ENCODE assay signal across 8 mouse cellular contexts in genomic region chr16:35870581-35871047, GRCm38 (mm10). TPM values are rescaled to one million over a fixed set of nuclear protein-coding genes. Genes with fewer than 3 reads are reported as not detected.
DNase-seq lines count a peak whose midpoint lies in the region; ATAC-seq and TF ChIP-seq lines count a peak whose summit lies in the region.

No protein-coding gene starts in this region.

- H3K4me3 ChIP-seq in kidney, adult 2 months (ENCODE audit: insufficient read depth, low read depth, low read length) = peak overlapping the region; percentile 91
- H3K4me3 ChIP-seq in forebrain, embryonic 13.5 days = peak overlapping the region; percentile 58
- H3K4me3 ChIP-seq in limb, embryonic 10.5 days = peak overlapping the region; percentile 72
- H3K4me3 ChIP-seq in midbrain, embryonic 16.5 days (ENCODE audit: low read depth, low read length) = peak overlapping the region; percentile 42

- no peaks in the 10 kb centered on the region for H3K27me3 ChIP-seq in kidney, adult 2 months (replicated peaks; ENCODE audit: control insufficient read depth, insufficient read depth, low read length)
- peaks cover 33% of the 10 kb centered on the region for H3K27me3 ChIP-seq in forebrain, embryonic 13.5 days
- H3K27me3 ChIP-seq in limb, embryonic 10.5 days (ENCODE audit: low read depth, poor library complexity, severe bottlenecking) = peaks cover 51% of the 10 kb centered on the region
- peaks cover 13% of the 10 kb centered on the region for H3K27me3 ChIP-seq in midbrain, embryonic 16.5 days (ENCODE audit: control insufficient read depth, insufficient read depth, low read depth, low read length)

- 5% methylated on average over 12 of the region's 12 CpGs for WGBS in kidney, adult 2 months
- WGBS in forebrain, embryonic 13.5 days = under 1% methylated on average over 12 of the region's 12 CpGs
- WGBS in limb, embryonic 10.5 days = under 1% methylated on average over 12 of the region's 12 CpGs
- 1% methylated on average over 12 of the region's 12 CpGs for WGBS in midbrain, embryonic 16.5 days

- no peak for ATAC-seq in forebrain, embryonic 13.5 days
- ATAC-seq in midbrain, embryonic 16.5 days = no peak
- ATAC-seq in monocyte, adult 5-6 weeks (replicated peaks; ENCODE audit: insufficient number of reproducible peaks, low FRiP score, low TSS enrichment, poor library complexity, severe bottlenecking) = no peak

- H3K4me2 ChIP-seq in forebrain, embryonic 13.5 days = peak overlapping the region; percentile 96
- peak overlapping the region; percentile 84 for H3K4me2 ChIP-seq in midbrain, embryonic 16.5 days (ENCODE audit: low read length)

- H3K9ac ChIP-seq in forebrain, embryonic 13.5 days = peak overlapping the region; percentile 67
- H3K9ac ChIP-seq in midbrain, embryonic 16.5 days (ENCODE audit: low read depth, low read length) = peak overlapping the region; percentile 57

- no peak for TF ChIP-seq CTCF in kidney, adult 2 months (conservative IDR thresholded peaks at IDR 0.05; ENCODE audit: insufficient read depth, insufficient read length, low read depth, low read length)

- H3K36me3 ChIP-seq in kidney, adult 2 months (ENCODE audit: control insufficient read depth, insufficient read depth, low read length) = no peaks in the 10 kb centered on the region
- H3K36me3 ChIP-seq in forebrain, embryonic 13.5 days (ENCODE audit: poor library complexity, severe bottlenecking) = no peaks in the 10 kb centered on the region
- no peaks in the 10 kb centered on the region for H3K36me3 ChIP-seq in limb, embryonic 10.5 days
- H3K36me3 ChIP-seq in midbrain, embryonic 16.5 days (ENCODE audit: control insufficient read depth, insufficient read depth, low read length) = no peaks in the 10 kb centered on the region

- H3K27ac ChIP-seq in kidney, adult 2 months (ENCODE audit: insufficient read depth, low read depth, low read length) = peak overlapping the region; percentile 71
- no peak overlapping the region for H3K27ac ChIP-seq in forebrain, embryonic 13.5 days
- peak overlapping the region; percentile 76 for H3K27ac ChIP-seq in limb, embryonic 10.5 days
- H3K27ac ChIP-seq in midbrain, embryonic 16.5 days (ENCODE audit: low read length) = no peak overlapping the region

- H3K9me3 ChIP-seq in forebrain, embryonic 13.5 days (replicated peaks) = peaks cover 5% of the 10 kb centered on the region; the same call in 1 of the 2 replicates
- H3K9me3 ChIP-seq in limb, embryonic 10.5 days (replicated peaks) = no peaks in the 10 kb centered on the region
- no peaks in the 10 kb centered on the region for H3K9me3 ChIP-seq in midbrain, embryonic 16.5 days (replicated peaks; ENCODE audit: control insufficient read depth, low read length, poor library complexity, severe bottlenecking)

- no peaks in the 10 kb centered on the region for H3K4me1 ChIP-seq in kidney, adult 2 months (ENCODE audit: control insufficient read depth, insufficient read depth, low read length)
- H3K4me1 ChIP-seq in forebrain, embryonic 13.5 days = peaks cover 16% of the 10 kb centered on the region
- peaks cover 18% of the 10 kb centered on the region for H3K4me1 ChIP-seq in limb, embryonic 10.5 days
- peaks cover 5% of the 10 kb centered on the region for H3K4me1 ChIP-seq in midbrain, embryonic 16.5 days (ENCODE audit: control insufficient read depth, insufficient read depth, low read length)

- TF ChIP-seq POLR2A in kidney, adult 2 months (IDR thresholded peaks at IDR 0.05; ENCODE audit: low read depth, low read length) = no peak

- DNase-seq in kidney, adult 2 months = no peak
- no peak for DNase-seq in kidney, postnatal 4 days
- DNase-seq in Muller cell, postnatal 12 days (ENCODE audit: inconsistent ontology term) = peak; percentile 62
- no peak for DNase-seq in limb, embryonic 10.5 days (ENCODE audit: low spot score)
- no peak for DNase-seq in layer of hippocampus, postnatal 14 days (ENCODE audit: low spot score in 2 of 2)

RNA-seq across cellular contexts. Expression of gene Parp14, which starts 0.7 kb away (rescaled TPM):
- 3.8 and 5.3 TPM in 2 replicates for polyA plus RNA-seq in kidney, adult 2 months (2012; rRNA removed)
- 0.14 and 0.35 TPM in 2 replicates for polyA plus RNA-seq in forebrain, embryonic 13.5 days (2015; fragmentation: Nextera tagmentation; extraction: Ambion mirVana)
- polyA plus RNA-seq in limb, embryonic 10.5 days (2016; fragmentation: Nextera tagmentation; extraction: Ambion mirVana) = 0.19 and 0.24 TPM in 2 replicates
- polyA plus RNA-seq in midbrain, embryonic 16.5 days (2015; fragmentation: Nextera tagmentation; extraction: Ambion mirVana) = 0.15 and 0.27 TPM in 2 replicates
- total RNA-seq in layer of hippocampus, postnatal 14 days (2021) = 1 to 10 TPM; 1.0 to 1.2 TPM
- total RNA-seq in monocyte, adult 5-6 weeks (2017) = 41.3 to 81.6 TPM (median 50.3 TPM) in 3 replicates

Comparison
In these comparisons a context has a peak if more than half of its experiments do, and no peak if none do; other contexts are left out.
1. H3K27ac ChIP-seq: peak in kidney, adult 2 months (single experiment) and limb, embryonic 10.5 days (single experiment); none in forebrain, embryonic 13.5 days (single experiment) and midbrain, embryonic 16.5 days (single experiment).
2. Peak in every context shown above with its lines, with median percentiles within 50 percentile points of each other: H3K4me3 ChIP-seq.